Mouse (Mus musculus) kidney, postnatal 36 days (tissue): Measurements from ENCODE around the gene Camk2b.

Experiments used
- DNase-seq, 2 experiments: peaks; one replicate each; pipeline ENCODE4 v3.0.0; 2021 to 2022; ENCODE audit warnings: mixed read lengths in 2 of 2

The Camk2b gene

GRCm38 (mm10) chr11:5930578-5930977 is 135.6 kb downstream of the Camk2b start:
- DNase-seq: no peak

DNA sequence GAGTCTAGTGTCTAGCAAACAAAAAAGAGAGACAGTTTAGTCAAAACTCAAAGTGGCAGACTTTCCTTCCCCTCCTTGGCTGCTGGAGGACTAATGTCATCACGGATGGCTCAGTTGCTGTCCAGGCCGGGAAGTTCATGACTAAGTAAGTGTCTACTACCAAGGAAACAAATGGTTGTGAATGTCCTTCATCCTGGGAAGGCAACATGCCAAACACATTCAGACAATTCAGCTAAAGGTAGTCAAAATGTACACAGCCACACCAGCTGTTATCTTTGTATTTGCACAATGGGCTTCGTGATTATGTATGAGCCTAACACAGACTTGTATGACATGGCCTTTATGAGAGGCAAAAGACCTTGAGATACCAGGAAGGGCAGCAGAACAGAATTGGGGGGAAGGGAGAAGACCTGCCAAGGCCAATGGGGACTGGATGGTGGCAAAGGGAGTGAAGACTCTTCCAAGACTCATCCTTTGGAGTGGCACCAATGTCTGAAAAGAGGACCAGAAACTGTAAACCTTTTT is 139.4 kb downstream of the Camk2b start:
- no peak for DNase-seq

DNA sequence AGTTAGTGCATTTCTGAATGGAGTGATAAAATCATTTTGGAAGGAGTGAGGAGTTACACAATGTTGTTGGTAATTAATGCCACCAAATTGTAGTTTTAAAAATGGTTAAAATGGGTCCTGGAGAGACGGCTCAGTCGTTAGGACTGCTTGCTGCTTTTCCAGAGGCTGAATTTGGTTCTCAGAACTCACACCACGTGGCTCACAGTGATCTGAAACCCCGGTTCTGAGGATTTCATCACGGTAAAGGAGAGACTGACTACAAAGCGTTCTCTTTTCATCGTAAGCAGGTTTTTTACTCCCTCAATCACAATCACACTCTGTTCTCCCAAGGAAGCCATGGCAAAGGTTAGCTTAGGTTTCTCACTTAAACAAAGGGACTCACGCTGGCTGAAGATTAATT is 141.5 kb downstream of the Camk2b start:
- no peak for DNase-seq

DNA sequence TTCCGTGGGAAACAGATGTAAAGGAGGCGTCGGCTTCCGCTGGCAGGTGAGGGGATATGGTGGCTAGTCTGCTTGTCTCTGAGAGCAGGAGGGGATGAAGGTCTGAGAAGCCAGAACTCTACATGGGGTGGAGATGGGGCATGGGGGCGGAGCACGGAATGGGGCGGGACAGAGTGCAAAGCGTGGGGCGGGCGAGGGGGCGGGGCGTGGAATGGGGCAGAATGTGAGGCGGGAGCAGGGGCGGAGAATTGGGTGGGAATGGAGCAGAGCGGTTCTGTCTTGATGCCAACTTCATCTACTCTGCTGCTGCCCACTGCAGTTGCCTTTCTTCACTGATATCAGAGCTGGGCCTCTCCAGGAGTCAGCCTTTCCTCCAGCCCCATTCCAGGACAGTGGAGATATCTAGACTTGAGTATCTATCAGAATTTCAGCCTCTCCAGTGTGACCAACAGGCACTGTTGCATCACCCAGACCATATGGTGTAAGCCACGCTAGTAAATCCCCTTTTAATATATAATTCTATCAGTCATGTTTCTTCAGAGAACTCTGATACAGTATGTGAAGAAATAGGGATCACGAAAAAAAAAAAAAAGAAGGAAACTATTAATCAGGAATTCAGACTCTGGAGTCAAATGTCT is 145.7 kb downstream of the Camk2b start:
- peak in 1 of 2 experiments; percentile 44 for DNase-seq
